Mouse (Mus musculus) adrenal gland (tissue): ENCODE results near the gene Kif5a.

Experiments
- intact Hi-C: fragments of 180-260 bp; cut with DNase I; formaldehyde crosslinking; loops from one replicate; pipeline ENCODE4 v1.15.1; 2025

Kif5a gene

DNA sequence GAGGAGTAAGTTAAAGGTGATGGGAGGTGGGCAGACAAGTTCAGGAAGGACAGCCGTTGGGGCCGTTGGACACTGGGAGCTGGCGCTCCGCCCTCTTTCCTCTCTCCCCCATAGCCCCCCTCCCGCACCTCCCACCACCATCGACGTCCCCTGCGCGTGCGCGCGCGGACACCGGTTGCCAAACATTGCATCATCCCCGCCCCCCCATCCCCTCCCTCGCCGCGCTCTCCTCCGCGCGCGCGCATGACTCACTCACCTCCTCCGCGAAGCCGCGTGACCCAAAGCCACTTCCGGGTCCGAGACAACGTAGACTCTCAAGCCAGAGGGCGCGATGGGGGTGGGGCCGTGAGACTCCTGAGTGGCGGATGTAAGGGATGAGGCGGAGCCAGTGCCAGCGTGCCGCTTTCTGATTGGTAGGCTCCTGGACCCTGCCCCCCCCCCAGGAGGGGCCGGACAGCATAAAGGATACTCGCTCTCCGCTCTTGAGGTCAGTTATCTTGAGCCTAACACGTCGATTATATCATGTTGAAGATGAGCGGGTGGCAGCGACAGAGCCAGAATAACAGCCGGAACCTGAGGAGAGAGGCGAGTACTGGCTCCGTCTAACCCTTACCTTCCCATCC is 27.3 kb upstream of the Kif5a start:
- intact Hi-C loops: loop anchor here (1.0 to 2.0 kb wide), 2 partner anchors 20 to 24 kb away; partner anchors contain the start of genes Dctn2 and Mars

GRCm38 (mm10) chr10:127289573-127290191 is 26.5 kb upstream of the Kif5a start:
- intact Hi-C loops: loop anchor here (1.0 to 2.0 kb wide), 2 partner anchors 21 to 23 kb away; partner anchors contain the start of genes Dctn2 and Mars

DNA sequence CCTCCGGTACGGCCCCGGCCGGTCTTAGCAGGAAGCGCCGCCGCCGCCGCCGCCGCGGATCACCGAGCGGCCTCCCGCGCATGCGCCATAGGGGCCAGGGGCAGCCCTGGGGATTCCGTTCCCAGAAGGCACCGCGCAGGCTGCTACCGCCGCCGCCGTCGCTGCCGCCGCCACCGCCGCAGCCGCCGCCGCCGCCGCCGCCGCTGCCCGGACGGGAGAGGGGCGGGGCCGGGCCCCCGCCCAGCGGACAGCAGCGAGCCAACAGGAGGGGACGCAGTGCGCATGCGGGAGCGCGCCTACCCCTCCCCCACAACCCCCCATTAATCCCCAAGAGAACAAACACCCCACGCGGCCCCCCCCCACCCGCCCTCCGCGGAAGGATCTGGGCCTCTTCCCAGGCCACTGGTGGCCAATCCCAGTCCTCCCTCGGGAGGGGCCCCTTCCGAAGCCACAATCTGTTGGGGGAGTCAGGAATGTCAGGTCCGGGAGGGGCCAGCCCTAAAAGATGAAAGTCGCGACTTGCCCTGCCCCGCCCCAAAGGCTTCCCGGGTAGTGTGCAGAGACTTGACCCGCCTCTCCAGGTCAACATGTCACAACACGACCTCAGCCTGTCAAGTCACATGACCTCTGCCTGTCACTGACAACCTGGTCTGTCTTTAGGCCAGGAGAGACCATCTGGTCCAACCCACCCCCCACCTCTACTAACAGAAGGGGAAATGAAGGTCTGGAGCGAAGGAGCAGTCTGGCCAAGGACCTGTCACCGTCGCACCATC is 25.8 kb upstream of the Kif5a start, which contains the start of gene Mbd6:
TSS of gene Mbd6 (minus strand) at position 219 of the 773 bp plus-strand sequence.
- intact Hi-C loops: no loop called here

DNA sequence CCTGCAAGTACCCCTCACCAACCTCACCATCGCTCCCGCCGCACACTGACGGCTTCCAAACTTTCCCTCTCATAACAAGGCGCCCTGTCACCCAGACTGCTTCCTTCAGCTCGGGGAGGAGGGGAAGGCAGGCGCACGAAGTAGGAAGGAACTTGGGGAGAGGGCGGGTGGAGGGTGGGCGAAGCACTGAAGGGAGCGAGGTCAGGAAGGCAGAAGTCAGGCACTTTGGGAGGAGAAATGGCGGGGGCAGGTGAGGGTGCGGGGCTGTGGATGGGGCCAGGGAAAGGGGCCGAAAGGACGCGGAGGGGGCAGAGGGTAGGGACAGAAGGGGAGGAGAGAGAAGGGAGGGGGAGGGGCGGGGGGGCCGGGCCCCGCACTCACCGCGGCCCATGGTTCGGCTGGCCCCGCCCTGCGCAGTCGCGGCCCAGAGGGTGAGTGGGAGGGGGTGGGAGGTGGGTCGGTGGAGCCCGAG is 25.2 kb upstream of the Kif5a start:
- intact Hi-C loops: no loop called here

DNA sequence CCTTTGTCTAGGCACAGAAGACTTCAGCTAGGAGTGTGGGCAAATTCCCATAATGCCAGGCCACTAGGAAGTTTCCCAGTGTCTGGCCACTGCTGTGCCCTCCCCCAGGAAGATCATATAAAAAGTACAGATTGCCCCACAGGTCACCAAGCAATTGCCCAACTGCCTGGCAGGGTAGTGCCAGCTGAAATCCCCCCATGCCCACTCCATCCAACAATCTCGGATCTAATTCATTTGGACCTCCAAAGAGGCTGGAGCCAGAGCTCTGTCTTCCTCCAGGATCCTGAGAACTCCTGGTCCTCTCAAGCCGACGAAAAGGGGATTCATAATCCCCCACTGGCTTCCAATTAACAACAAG is 24.8 kb upstream of the Kif5a start:
- intact Hi-C loops: no loop called here

- intact Hi-C loops: no loop called here
Measured at GRCm38 (mm10) chr10:127287271-127287935, 24.3 kb upstream of the Kif5a start.

GRCm38 (mm10) chr10:127286730-127287129 is 23.6 kb upstream of the Kif5a start:
- intact Hi-C loops: no loop called here

DNA sequence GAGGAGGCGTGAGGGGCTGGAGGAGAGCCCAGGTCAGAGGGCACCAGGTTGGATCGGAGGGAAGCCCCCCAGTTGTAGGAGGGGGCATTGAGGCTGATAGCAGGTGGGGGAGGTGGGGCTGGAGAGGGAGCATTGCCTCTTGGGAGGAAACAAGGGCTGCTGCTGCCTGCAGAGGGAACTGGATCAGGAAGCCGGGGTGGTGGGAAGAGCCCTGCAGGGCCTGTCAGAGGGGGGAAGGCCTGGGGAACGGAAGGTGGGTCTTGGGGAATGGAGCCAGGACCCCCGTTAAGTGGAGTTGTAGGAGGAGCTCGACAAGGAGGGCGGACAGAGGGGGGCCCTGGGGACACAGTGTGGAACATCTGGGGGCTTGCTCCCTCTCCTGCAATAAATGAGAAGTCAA is 23.0 kb upstream of the Kif5a start:
- intact Hi-C loops: no loop called here

GRCm38 (mm10) chr10:127285644-127286043 is 22.5 kb upstream of the Kif5a start:
- intact Hi-C loops: no loop called here

GRCm38 (mm10) chr10:127284724-127285500 is 21.8 kb upstream of the Kif5a start:
- intact Hi-C loops: no loop called here

DNA sequence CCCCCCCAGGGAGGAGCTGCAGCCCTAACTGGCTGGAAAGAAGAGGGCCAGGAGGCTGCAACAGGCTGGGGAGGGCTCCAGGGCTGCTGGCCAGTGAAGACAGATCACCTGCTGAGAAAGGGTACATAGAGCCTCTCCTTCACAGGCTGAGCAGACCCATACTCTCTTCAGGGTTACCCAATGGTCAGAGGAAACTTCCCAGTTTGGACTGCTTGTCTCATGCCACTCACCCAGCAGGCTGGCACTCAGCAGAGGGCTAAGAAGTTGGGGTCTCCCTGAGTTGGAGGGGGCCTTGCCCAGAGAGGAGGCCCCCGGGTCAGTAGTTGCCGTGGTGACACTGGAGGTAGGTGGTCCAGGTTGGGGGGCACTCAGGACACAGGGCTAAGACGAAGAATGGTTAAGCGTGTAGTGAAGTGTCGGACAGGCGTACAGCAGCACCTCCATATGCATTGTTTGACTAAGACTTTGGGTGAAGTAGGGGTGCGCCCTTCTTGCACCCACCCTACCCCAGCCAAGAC is 21.0 kb upstream of the Kif5a start:
- intact Hi-C loops: no loop called here

DNA sequence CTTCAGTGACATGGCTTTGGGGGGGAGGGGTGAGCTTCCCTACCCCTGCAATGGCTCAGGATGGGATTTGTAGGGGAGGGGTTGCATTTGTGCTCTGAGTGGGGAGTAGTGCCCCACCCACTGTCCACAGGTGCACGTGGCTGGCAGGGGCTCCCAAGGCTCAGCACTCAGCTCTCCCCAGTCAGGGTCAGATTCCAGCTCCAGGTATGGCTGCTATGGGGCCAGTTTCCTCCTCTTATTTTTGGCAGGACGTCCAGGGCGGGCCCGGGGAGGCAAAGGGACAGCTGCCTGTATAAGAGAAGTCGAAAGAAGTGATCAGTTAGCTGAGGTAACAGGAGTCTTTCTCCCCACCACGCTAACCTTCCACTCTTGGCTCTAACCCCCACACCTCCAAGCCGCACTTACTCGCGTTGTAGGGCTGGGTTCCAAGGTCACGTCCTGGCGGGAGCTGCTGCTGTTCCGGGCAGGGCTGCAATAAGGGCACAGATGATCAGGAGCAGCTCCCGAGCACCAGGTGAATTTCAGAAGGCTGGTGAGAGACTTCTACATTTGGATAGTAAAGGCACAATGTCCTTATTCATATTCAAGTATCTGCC is 19.6 kb upstream of the Kif5a start:
- intact Hi-C loops: no loop called here

GRCm38 (mm10) chr10:127281316-127281715 is 18.2 kb upstream of the Kif5a start:
- intact Hi-C loops: no loop called here

- intact Hi-C loops: no loop called here
Measured at GRCm38 (mm10) chr10:127279730-127280129, 16.6 kb upstream of the Kif5a start.

DNA sequence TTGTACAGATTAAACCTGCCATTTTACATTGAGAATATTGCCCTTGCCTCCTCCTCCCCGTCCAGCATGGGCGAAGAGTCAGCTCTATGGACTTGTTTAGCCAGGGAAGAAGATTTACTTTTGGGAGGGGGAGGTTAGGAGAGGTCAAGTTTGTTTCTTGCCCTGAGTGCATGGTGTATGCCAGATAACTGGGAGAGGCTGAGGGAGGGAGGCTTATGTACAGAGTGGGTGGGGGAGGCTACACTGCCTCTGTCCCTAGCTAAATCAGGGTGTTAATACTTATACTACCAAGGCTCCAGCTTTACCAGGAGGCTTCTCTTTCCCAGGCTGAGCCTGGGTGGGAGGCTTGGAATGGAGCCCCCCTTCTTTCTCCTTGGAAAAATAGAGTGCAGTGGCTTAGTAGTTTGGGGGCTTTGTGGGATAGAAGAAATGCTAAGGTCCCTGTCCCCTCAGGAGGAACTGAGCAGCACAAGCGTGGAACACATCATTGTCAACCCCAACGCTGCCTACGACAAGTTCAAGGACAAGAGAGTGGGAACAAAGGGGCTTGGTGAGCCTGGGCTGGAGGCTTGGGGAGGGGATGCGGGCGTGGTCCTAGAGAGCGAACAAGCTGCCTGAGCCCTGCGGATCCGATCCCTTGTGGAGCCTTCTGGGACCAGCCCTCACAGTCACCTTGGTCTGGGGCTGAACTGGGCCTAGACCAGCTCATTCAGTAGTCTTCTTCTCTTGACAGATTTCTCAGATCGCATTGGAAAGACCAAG is 11.3 kb upstream of the Kif5a start:
- intact Hi-C loops: no loop called here

GRCm38 (mm10) chr10:127272371-127272770 is 9.2 kb upstream of the Kif5a start:
- intact Hi-C loops: no loop called here

GRCm38 (mm10) chr10:127269884-127270283 is 6.7 kb upstream of the Kif5a start:
- intact Hi-C loops: loop anchor here (5.0 kb wide), 1 partner anchor 42 kb away; the partner anchor contains the start of gene Mars

DNA sequence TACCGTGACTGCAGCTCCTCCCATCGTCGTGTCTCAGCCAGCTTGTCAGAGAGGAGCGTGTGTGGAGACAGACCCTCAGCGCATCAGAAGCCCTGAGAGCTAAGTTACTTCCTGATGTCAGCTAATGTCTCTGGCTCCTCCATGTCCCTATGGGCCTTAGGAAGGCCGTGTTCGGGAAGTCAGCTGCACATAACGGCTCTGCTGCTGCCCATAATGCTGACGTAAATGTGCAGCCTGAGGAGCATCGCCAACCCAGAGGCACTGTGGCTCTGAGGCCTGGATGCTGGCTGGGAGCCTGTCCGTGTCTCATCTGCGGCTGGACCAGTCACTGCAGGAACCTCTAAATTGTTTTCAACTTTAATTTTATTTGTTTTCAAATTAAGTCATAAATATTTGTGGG is 5.9 kb upstream of the Kif5a start:
- intact Hi-C loops: loop anchor here (5.0 kb wide), 1 partner anchor 43 kb away; the partner anchor contains the start of gene Mars

- intact Hi-C loops: loop anchor here (5.0 kb wide), 1 partner anchor 44 kb away; the partner anchor contains the start of gene Mars
Measured at GRCm38 (mm10) chr10:127268401-127268800, 5.3 kb upstream of the Kif5a start.
